Mouse (Mus musculus): ENCODE results near the gene Nhsl2. TPM values are rescaled to one million over a fixed set of nuclear protein-coding genes. Genes with fewer than 3 reads are reported as not detected.

Gene Nhsl2
- polyA plus RNA-seq, 1 experiment: 0.49 TPM

- Histone ChIP-seq H3K4me1 (ENCODE audit: control insufficient read depth, insufficient read depth, low read length) (peaks cover 5% of the 10 kb centered on the region), H3K4me3 (ENCODE audit: control insufficient read depth, low read depth, low read length) (peak overlapping the region; percentile 73), H3K27me3 (ENCODE audit: control insufficient read depth, insufficient read depth, low read length) (no peaks in the 10 kb centered on the region), H3K27ac (ENCODE audit: control insufficient read depth, insufficient read depth, low read depth, low read length) (no peak overlapping the region), H3K36me3 (ENCODE audit: control insufficient read depth, insufficient read depth, low read length) (no peaks in the 10 kb centered on the region)
- TF ChIP-seq POLR2A (IDR thresholded peaks at IDR 0.05; ENCODE audit: control insufficient read depth, low read depth, low read length): no peak
- TF ChIP-seq CTCF (IDR thresholded peaks at IDR 0.05; ENCODE audit: control insufficient read depth, insufficient read depth, insufficient replicate concordance, low read depth, low read length): peak; percentile 60; the same call in 1 of the 2 replicates
Observed at GRCm38 (mm10) chrX:101953787-101954491, 104.8 kb downstream of the Nhsl2 start.

- H3K4me1 ChIP-seq (ENCODE audit: control insufficient read depth, insufficient read depth, low read length): peaks cover 5% of the 10 kb centered on the region
- no peak overlapping the region for H3K27ac ChIP-seq (ENCODE audit: control insufficient read depth, insufficient read depth, low read depth, low read length)
- TF ChIP-seq CTCF (IDR thresholded peaks at IDR 0.05; ENCODE audit: control insufficient read depth, insufficient read depth, insufficient replicate concordance, low read depth, low read length) (no peak), POLR2A (IDR thresholded peaks at IDR 0.05; ENCODE audit: control insufficient read depth, low read depth, low read length) (no peak)
- no peaks in the 10 kb centered on the region for H3K27me3 ChIP-seq (ENCODE audit: control insufficient read depth, insufficient read depth, low read length)
- H3K36me3 ChIP-seq (ENCODE audit: control insufficient read depth, insufficient read depth, low read length): no peaks in the 10 kb centered on the region
- peak overlapping the region; percentile 73 for H3K4me3 ChIP-seq (ENCODE audit: control insufficient read depth, low read depth, low read length)
Observed at GRCm38 (mm10) chrX:101954492-101954851, 105.3 kb downstream of the Nhsl2 start.

GRCm38 (mm10) chrX:101961848-101962247, 112.7 kb downstream of the Nhsl2 start:
- H3K36me3 ChIP-seq (ENCODE audit: control insufficient read depth, insufficient read depth, low read length): no peaks in the 10 kb centered on the region
- no peak overlapping the region for H3K4me3 ChIP-seq (ENCODE audit: control insufficient read depth, low read depth, low read length)
- TF ChIP-seq POLR2A (IDR thresholded peaks at IDR 0.05; ENCODE audit: control insufficient read depth, low read depth, low read length) (no peak), CTCF (IDR thresholded peaks at IDR 0.05; ENCODE audit: control insufficient read depth, insufficient read depth, insufficient replicate concordance, low read depth, low read length) (no peak)
- no peaks in the 10 kb centered on the region for H3K4me1 ChIP-seq (ENCODE audit: control insufficient read depth, insufficient read depth, low read length)
- H3K27ac ChIP-seq (ENCODE audit: control insufficient read depth, insufficient read depth, low read depth, low read length): no peak overlapping the region
- H3K27me3 ChIP-seq (ENCODE audit: control insufficient read depth, insufficient read depth, low read length): no peaks in the 10 kb centered on the region

- no peak for TF ChIP-seq POLR2A (IDR thresholded peaks at IDR 0.05; ENCODE audit: control insufficient read depth, low read depth, low read length)
- no peak for TF ChIP-seq CTCF (IDR thresholded peaks at IDR 0.05; ENCODE audit: control insufficient read depth, insufficient read depth, insufficient replicate concordance, low read depth, low read length)
- Histone ChIP-seq H3K4me3 (ENCODE audit: control insufficient read depth, low read depth, low read length) (no peak overlapping the region), H3K27me3 (ENCODE audit: control insufficient read depth, insufficient read depth, low read length) (no peaks in the 10 kb centered on the region), H3K27ac (ENCODE audit: control insufficient read depth, insufficient read depth, low read depth, low read length) (no peak overlapping the region), H3K36me3 (ENCODE audit: control insufficient read depth, insufficient read depth, low read length) (no peaks in the 10 kb centered on the region), H3K4me1 (ENCODE audit: control insufficient read depth, insufficient read depth, low read length) (no peaks in the 10 kb centered on the region)
Observed at GRCm38 (mm10) chrX:101963711-101964110, 114.5 kb downstream of the Nhsl2 start.

- no peak overlapping the region for H3K27ac ChIP-seq (ENCODE audit: control insufficient read depth, insufficient read depth, low read depth, low read length)
- H3K4me1 ChIP-seq (ENCODE audit: control insufficient read depth, insufficient read depth, low read length): no peaks in the 10 kb centered on the region
- H3K4me3 ChIP-seq (ENCODE audit: control insufficient read depth, low read depth, low read length): no peak overlapping the region
- no peaks in the 10 kb centered on the region for H3K27me3 ChIP-seq (ENCODE audit: control insufficient read depth, insufficient read depth, low read length)
- no peaks in the 10 kb centered on the region for H3K36me3 ChIP-seq (ENCODE audit: control insufficient read depth, insufficient read depth, low read length)
- TF ChIP-seq CTCF (IDR thresholded peaks at IDR 0.05; ENCODE audit: control insufficient read depth, insufficient read depth, insufficient replicate concordance, low read depth, low read length) (no peak), POLR2A (IDR thresholded peaks at IDR 0.05; ENCODE audit: control insufficient read depth, low read depth, low read length) (no peak)
Observed at GRCm38 (mm10) chrX:101973028-101973427, 123.8 kb downstream of the Nhsl2 start.

- H3K27me3 ChIP-seq (ENCODE audit: control insufficient read depth, insufficient read depth, low read length): no peaks in the 10 kb centered on the region
- no peak for TF ChIP-seq CTCF (IDR thresholded peaks at IDR 0.05; ENCODE audit: control insufficient read depth, insufficient read depth, insufficient replicate concordance, low read depth, low read length)
- no peak for TF ChIP-seq POLR2A (IDR thresholded peaks at IDR 0.05; ENCODE audit: control insufficient read depth, low read depth, low read length)
- no peak overlapping the region for H3K27ac ChIP-seq (ENCODE audit: control insufficient read depth, insufficient read depth, low read depth, low read length)
- no peaks in the 10 kb centered on the region for H3K36me3 ChIP-seq (ENCODE audit: control insufficient read depth, insufficient read depth, low read length)
- no peaks in the 10 kb centered on the region for H3K4me1 ChIP-seq (ENCODE audit: control insufficient read depth, insufficient read depth, low read length)
- H3K4me3 ChIP-seq (ENCODE audit: control insufficient read depth, low read depth, low read length): no peak overlapping the region
Observed at GRCm38 (mm10) chrX:101976931-101977330, 127.7 kb downstream of the Nhsl2 start.

GRCm38 (mm10) chrX:101978861-101979260, 129.7 kb downstream of the Nhsl2 start:
- Histone ChIP-seq H3K27ac (ENCODE audit: control insufficient read depth, insufficient read depth, low read depth, low read length) (0 out of 2 replicates have a peak overlapping the region, but pooled peaks have one; percentile 8), H3K36me3 (ENCODE audit: control insufficient read depth, insufficient read depth, low read length) (no peaks in the 10 kb centered on the region), H3K4me3 (ENCODE audit: control insufficient read depth, low read depth, low read length) (no peak overlapping the region), H3K27me3 (ENCODE audit: control insufficient read depth, insufficient read depth, low read length) (no peaks in the 10 kb centered on the region), H3K4me1 (ENCODE audit: control insufficient read depth, insufficient read depth, low read length) (no peaks in the 10 kb centered on the region)
- TF ChIP-seq CTCF (IDR thresholded peaks at IDR 0.05; ENCODE audit: control insufficient read depth, insufficient read depth, insufficient replicate concordance, low read depth, low read length): no peak
